Mouse (Mus musculus) liver, adult 10 weeks (tissue): Measurements from ENCODE around the gene Gnai2. TPM values are rescaled to one million over a fixed set of nuclear protein-coding genes. Genes with fewer than 3 reads are reported as not detected.

Experiments
- polyA plus RNA-seq: library from polyadenylated mRNA; stranded (reverse); fragments of 350-450 nt; fragmentation: Illumina TruSeq; extraction: RNeasy Lipid Tissue Mini Kit (QIAGEN cat#74804); gene quantifications from one replicate; pipeline ENCODE4 v1.2.3, GENCODE M21; 2014; ENCODE audit warnings: low read depth, low replicate concordance

Gnai2 gene
- 13.6 TPM for polyA plus RNA-seq

DNA sequence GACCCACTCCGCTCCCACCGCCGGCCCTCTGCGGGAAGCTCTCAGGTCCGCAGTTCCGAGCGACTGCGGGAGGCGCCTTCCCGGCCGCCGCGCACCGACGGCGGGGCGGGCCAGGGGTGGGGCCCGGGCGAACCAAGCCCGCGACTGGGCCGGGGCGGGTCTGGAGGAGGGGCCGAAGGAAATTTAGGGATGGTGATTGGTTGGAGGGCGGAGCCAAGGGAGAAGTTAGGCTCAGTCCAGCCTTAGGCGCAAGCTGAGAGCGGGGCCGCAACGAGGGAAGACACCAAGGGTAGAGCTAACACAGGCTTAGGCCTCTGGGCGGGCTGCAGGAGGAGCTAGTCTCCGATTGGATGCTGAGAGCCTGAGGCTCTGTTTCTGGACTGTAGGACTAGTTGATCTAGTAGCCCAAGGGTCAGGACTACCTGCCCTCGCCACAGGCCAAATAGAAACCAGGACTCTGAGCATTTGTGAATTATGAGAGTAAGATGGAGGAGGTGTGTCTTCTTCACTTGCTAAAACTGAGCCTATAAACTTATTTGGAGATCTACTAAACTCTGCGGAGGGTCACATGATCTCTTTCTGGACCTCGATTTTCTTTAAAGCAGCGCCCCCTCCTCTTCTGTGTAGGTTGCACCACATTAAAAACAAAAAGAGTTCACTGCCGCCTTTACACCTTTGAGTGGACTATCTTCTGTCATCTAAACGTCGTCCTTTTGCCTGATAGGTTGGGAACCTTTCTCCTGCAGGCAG lies at the start of gene Gnai2:
TSS of gene Gnai2 (minus strand) at position 89 of the 750 bp plus-strand sequence.

DNA sequence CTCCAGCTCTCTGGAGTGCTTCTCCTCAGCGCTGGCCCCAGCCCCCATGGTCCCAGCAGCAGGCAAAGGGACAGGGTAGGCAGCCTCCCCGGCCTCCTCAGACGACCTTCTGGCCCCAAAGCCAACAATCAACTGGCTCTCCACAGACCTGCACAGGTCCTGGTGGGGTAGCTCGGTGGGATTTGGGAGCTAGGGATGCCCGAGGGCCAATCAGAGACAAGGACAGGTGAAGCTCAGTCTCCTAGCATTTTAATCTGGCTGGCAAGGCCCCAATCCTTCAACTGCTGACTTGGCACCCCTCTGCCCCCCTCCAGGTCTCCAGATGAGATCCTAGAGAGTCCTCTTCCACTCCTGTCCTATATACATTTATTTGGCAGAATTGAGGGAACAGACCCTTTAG lies 44.3 kb upstream of the Gnai2 start, which contains the start of gene Gnat1:
TSS of gene Gnat1 (minus strand) at position 212 of the 400 bp plus-strand sequence.

GRCm38 (mm10) chr9:107669480-107669945 lies 34.3 kb upstream of the Gnai2 start, which contains the start of gene Slc38a3:
Slc38a3 (minus strand) TSS chr9:107669530.

GRCm38 (mm10) chr9:107608741-107609432 lies 26.3 kb downstream of the Gnai2 start, which contains the start of gene Sema3b:
Sema3b (minus strand) TSS chr9:107609229.

GRCm38 (mm10) chr9:107586974-107587832 lies 48.0 kb downstream of the Gnai2 start, which contains the start of gene Ifrd2:
Ifrd2 (plus strand) TSS chr9:107587642.

DNA sequence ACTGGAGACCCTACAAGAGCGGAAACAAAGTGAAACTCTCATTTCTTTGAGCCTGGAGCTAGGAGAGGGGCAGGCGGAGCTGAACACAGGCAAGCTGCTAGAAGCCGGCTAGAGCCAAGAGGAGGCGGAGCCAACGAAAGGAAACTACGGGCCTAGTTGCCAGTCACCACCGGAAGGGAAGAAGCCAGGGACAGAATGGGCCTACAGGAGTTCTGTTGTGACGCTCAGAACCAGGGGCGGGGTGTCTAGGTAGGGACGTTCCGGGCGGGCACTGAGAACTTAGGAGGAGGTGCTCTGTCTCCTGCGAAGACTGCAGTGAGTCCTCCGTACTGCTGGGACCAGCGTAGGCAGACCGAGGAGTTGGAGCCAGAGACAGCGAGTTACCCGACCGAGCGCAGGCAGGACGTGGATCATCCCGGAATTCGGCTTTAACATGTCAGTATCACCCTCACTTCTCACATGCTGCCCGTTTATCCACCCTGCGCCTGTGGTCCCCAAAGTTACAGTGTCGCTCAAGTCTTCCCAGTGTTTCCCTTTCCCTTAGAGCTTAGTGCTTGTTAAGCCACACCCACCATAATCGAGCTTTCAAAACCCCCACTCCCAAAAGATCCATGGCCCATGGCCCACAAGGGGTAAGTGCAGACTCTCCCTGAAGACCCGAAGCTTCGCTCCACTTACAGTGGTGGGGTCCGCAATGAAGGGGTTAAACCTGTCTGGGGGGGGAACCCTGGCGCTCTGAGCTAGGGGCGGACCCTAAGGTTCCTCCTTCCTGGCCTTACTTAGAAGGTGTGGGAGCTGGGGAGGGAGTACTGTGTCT lies 54.5 kb downstream of the Gnai2 start, which contains the start of gene Hyal3:
TSS of gene Hyal3 (plus strand) at position 318 of the 817 bp plus-strand sequence.

GRCm38 (mm10) chr9:107578587-107578986 lies 56.6 kb downstream of the Gnai2 start, which contains the start of gene Naa80:
Naa80 (plus strand) TSS chr9:107578887.

GRCm38 (mm10) chr9:107576357-107577107 lies 58.6 kb downstream of the Gnai2 start, which contains the start of gene Hyal1:
Hyal1 (plus strand) TSS chr9:107576927.

GRCm38 (mm10) chr9:107567702-107568319 lies 67.4 kb downstream of the Gnai2 start, which contains the start of gene Hyal2:
Hyal2 (plus strand) TSS chr9:107567945.

Other genes starting within 250 kb of the Gnai2 start
- gene Cacna2d2, start 235.8 kb downstream of the Gnai2 start, polyA plus RNA-seq: not detected
- 0.45 TPM for gene Tmem115, start 101.4 kb downstream of the Gnai2 start, polyA plus RNA-seq
- 5.3 TPM for gene Cyb561d2, start 93.2 kb downstream of the Gnai2 start, polyA plus RNA-seq
- 2.0 TPM for gene Nprl2, start 93.1 kb downstream of the Gnai2 start, polyA plus RNA-seq
- not detected for gene Zmynd10, start 88.1 kb downstream of the Gnai2 start, polyA plus RNA-seq
- gene Rassf1, start 83.8 kb downstream of the Gnai2 start, polyA plus RNA-seq: 3.7 TPM
- 17.6 TPM for gene Tusc2, start 72.1 kb downstream of the Gnai2 start, polyA plus RNA-seq
- 1.2 TPM for gene Hyal2, start 67.4 kb downstream of the Gnai2 start, polyA plus RNA-seq
- 24.4 TPM for gene Hyal1, start 58.4 kb downstream of the Gnai2 start, polyA plus RNA-seq
- 3.7 TPM for gene Naa80, start 56.5 kb downstream of the Gnai2 start, polyA plus RNA-seq
- not detected for gene Hyal3, start 54.5 kb downstream of the Gnai2 start, polyA plus RNA-seq
- 27.0 TPM for gene Ifrd2, start 47.7 kb downstream of the Gnai2 start, polyA plus RNA-seq
- 0.21 TPM for gene Sema3b, start 26.1 kb downstream of the Gnai2 start, polyA plus RNA-seq
- 104 TPM for gene Slc38a3, start 34.2 kb upstream of the Gnai2 start, polyA plus RNA-seq
- gene Gnat1, start 44.3 kb upstream of the Gnai2 start, polyA plus RNA-seq: 0.16 TPM
- gene Sema3f, start 75.1 kb upstream of the Gnai2 start, polyA plus RNA-seq: 0.56 TPM
- 54.1 TPM for gene Rbm5, start 135.6 kb upstream of the Gnai2 start, polyA plus RNA-seq
- gene Rbm6, start 237.9 kb upstream of the Gnai2 start, polyA plus RNA-seq: 42.4 TPM